Mouse (Mus musculus) embryonic facial prominence, embryonic 13.5 days (tissue): Measurements from ENCODE around the gene Zfp846. TPM values are rescaled to one million over a fixed set of nuclear protein-coding genes. Genes with fewer than 3 reads are reported as not detected.
A peak's percentile ranks its signal among the peaks of the same experiment; 100 is the strongest.
"Not testable (repeated sequence)": the region's sequence is repeated elsewhere in the genome, so short reads cannot be mapped to it uniquely, and the experiment has no call there.

Experiments used
- ATAC-seq: fragments of 200-750 bp; cut with Nextera tagmentation; 2 replicates; pipeline ENCODE4 v1.8.0; 2017; ENCODE audit warnings: low read depth; ENCODE audit not compliant: insufficient number of reproducible peaks, insufficient read depth, low FRiP score, low TSS enrichment
- H3K27ac ChIP-seq: fragments of 300-500 bp; sonication (generic); 2 replicates; pipeline ENCODE4 v1.5.1; 2015; ENCODE audit warnings: moderate library complexity, mild to moderate bottlenecking, inconsistent platforms
- H3K27me3 ChIP-seq: fragments of 300-500 bp; sonication (generic); 2 replicates; pipeline ENCODE4 v1.6.1; 2015; ENCODE audit warnings: mild to moderate bottlenecking, inconsistent platforms
- H3K36me3 ChIP-seq: fragments of 300-500 bp; sonication (generic); 2 replicates; pipeline ENCODE4 v1.6.1; 2015; ENCODE audit warnings: mild to moderate bottlenecking, inconsistent platforms
- H3K4me1 ChIP-seq: fragments of 300-500 bp; sonication (generic); 2 replicates; pipeline ENCODE4 v1.6.1; 2015; ENCODE audit warnings: inconsistent platforms
- H3K4me2 ChIP-seq: fragments of 300-500 bp; sonication (generic); 2 replicates; pipeline ENCODE4 v1.6.1; 2015; ENCODE audit warnings: moderate library complexity, mild to moderate bottlenecking, inconsistent platforms
- H3K4me3 ChIP-seq: fragments of 300-500 bp; sonication (generic); 2 replicates; pipeline ENCODE4 v1.5.1; 2015; ENCODE audit warnings: mild to moderate bottlenecking, inconsistent platforms
- H3K9ac ChIP-seq: fragments of 300-500 bp; sonication (generic); 2 replicates; pipeline ENCODE4 v1.6.1; 2015; ENCODE audit warnings: mild to moderate bottlenecking, inconsistent platforms
- H3K9me3 ChIP-seq: fragments of 300-500 bp; sonication (generic); 2 replicates; pipeline ENCODE4 v1.6.1; 2016; ENCODE audit warnings: inconsistent platforms
- WGBS: fragments of 180-500 bp; shearing (Covaris S2); methylation state at CpG from one replicate; pipeline ENCODE4 v1.1.7; 2015; ENCODE audit warnings: mixed read lengths; 5-methylcytosine and 5-hydroxymethylcytosine counted together
- polyA plus RNA-seq: library from polyadenylated mRNA; unstranded; fragments of >200 nt; fragmentation: Nextera tagmentation; extraction: Ambion mirVana; gene quantifications from 2 replicates; pipeline ENCODE4 v1.2.1, GENCODE M21; 2015

Zfp846 gene
- polyA plus RNA-seq, 1 experiment from 2014 or later = 27.1 TPM

DNA sequence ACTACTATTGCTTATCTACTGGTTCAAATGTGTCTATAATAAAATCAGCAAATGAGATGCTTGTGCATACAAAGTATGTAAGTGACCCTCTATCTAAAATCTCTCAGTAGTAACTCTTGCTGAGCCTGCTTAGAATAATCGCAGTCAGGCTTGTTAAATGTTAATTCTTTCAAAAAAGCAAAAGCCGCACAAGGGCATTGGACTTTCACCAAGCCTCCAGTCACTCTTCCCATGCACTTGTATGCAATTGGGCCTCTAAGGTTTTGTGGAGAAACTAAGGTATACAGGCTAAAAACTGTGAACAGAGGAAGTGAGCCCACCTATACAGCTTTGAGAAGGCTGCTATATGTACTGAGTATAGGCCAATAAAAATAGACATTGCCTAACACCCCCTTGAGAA lies 4.5 kb upstream of the Zfp846 start:
- Histone ChIP-seq H3K27ac (no peak overlapping the region), H3K9me3 (no peaks in the 10 kb centered on the region), H3K36me3 (no peaks in the 10 kb centered on the region), H3K27me3 (peaks cover 36% of the 10 kb centered on the region), H3K4me3 (no peak overlapping the region), H3K4me1 (0 out of 2 replicates have a peak, but pooled peaks cover under 1% of the 10 kb centered on the region), H3K9ac (no peak overlapping the region), H3K4me2 (no peak overlapping the region)
- WGBS = 88% methylated on average over 2 of the region's 2 CpGs
- ATAC-seq = no peak

DNA sequence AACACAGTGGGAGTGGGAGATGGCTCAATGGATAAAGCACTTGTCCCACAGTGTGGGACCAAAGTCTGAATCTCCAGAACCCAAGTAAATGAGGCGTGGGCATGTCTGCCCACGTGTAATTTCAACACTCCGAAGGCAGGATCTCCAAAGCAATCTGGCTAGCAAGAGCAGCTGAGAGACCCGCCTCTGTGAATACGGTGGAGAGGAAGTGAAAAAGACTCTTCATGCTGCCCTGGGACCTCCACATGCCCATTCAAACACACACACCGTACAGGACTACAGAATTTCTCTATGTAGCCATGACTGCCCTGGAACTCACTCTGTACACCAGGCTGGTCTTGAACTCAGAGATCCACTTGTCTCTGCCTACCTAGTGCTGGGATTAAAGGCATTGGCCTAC lies 20.2 kb downstream of the Zfp846 start:
- no peak for ATAC-seq
- no peaks in the 10 kb centered on the region for H3K9me3 ChIP-seq
- 0 out of 2 replicates have a peak, but pooled peaks cover under 1% of the 10 kb centered on the region for H3K4me1 ChIP-seq
- H3K27me3 ChIP-seq = no peaks in the 10 kb centered on the region
- H3K4me3 ChIP-seq = no peak overlapping the region
- H3K9ac ChIP-seq = no peak overlapping the region
- H3K4me2 ChIP-seq = no peak overlapping the region
- peaks cover 18% of the 10 kb centered on the region for H3K36me3 ChIP-seq
- H3K27ac ChIP-seq = no peak overlapping the region
- 76% methylated on average over 6 of the region's 6 CpGs for WGBS

DNA sequence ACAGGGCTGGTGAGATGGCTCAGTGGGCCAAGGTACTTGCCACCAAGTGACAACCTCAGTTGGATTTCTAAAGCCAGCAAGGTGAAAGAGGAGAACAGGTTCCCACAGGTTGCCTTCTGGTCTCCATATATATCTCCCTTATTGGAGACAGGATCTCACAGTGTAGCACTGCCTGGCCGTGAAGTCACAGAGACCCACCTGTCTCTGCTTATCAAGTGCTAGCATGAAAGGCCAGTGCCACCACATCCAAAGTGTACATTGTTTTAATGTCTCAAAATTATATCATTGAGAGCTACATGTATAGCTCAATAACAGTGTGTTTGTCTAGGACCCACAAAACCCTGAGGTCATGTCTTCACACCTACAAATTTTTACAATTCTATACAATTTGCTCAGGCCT lies 25.2 kb downstream of the Zfp846 start:
- Histone ChIP-seq H3K9me3 (no peaks in the 10 kb centered on the region), H3K4me2 (peak overlapping the region; percentile 64)

DNA sequence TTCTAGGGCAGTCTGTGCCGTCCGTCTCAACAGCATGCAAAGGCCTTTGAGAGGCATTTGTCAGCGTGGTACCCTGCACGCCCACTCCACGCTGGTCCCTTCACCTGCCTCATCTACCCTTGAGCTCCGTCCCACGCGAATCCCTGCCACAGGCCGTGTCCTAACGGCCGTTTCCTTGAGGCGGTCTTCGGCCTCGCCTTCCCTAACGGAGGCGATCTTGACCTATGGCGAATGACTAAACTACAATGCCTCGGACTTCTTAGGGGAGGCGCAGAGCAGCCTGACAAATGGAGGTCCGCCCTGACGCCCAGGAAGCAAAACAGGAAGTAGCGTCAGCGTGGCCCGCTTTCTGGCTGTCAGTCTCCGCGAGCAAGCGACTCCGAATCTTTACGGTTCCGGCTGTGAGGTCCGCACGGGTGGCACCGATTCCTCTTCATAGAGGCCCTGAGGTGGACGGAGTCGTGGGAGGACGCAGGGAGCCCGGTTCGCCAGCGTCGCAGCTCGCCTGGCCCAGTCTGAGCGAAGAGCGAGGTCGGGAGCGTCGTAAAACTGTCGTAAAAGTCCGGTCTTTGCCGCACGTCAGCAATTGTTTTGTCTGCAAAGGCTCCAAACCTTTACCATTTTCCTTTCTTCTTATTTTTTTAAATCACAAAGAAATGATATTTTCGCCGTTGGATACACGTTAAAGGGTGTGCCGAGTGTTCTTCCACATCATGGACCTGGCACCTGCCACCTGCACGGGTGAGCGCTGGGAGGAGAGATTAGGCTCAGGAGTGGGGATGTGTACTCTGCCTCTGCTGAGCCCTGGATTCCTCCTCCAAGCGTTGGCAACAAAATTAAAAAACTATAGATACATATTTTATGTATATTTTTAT lies 26.2 kb downstream of the Zfp846 start:
- Histone ChIP-seq H3K36me3 (peaks cover 18% of the 10 kb centered on the region), H3K4me3 (peak overlapping the region; percentile 77), H3K4me1 (0 out of 2 replicates have a peak, but pooled peaks cover 4% of the 10 kb centered on the region), H3K4me2 (peak overlapping the region; percentile 64), H3K9ac (peak overlapping the region; percentile 91), H3K9me3 (no peaks in the 10 kb centered on the region), H3K27me3 (no peaks in the 10 kb centered on the region), H3K27ac (peak overlapping the region; percentile 98)
- peak; percentile 81 for ATAC-seq
- under 1% methylated on average over 57 of the region's 57 CpGs for WGBS

More for the DNA sequence above, 25.2 kb downstream of the Zfp846 start:
- Histone ChIP-seq H3K36me3 (peaks cover 23% of the 10 kb centered on the region), H3K27ac (no peak overlapping the region), H3K27me3 (no peaks in the 10 kb centered on the region), H3K9ac (no peak overlapping the region), H3K4me3 (no peak overlapping the region; the same call in 1 of the 2 replicates), H3K4me1 (0 out of 2 replicates have a peak, but pooled peaks cover 4% of the 10 kb centered on the region)
- ATAC-seq = no peak
- 89% methylated on average over 1 of the region's 1 CpGs for WGBS

DNA sequence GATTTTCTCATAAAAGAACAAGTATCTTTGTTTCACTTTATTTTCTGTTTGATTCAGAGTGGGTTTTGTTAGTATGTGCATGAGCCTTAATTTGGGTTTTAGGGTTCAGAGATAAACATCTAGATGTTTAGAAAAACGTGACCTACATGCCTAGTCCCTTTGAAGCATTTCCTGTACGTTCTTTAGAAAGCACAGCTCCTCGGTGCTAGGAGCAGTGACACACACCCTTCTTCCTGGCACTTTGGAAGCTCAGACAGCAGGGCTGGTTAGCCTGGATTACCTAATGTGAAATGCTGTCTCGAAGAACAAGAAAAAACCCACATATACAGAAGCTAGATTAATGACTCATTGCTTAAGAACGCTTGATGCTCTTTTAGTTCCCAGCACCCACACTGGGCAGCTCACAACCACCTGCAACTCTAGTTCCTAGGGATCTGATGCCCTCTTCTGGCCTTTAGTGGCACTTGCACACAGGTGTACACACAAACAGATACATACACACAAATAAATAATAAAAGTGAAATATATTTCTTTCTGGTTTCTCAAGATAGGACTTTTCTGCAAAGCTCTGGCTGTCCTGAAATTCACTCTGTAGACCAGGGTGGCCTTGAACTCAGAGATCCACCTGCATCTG lies 28.9 kb downstream of the Zfp846 start:
- Histone ChIP-seq H3K27me3 (no peaks in the 10 kb centered on the region), H3K4me3 (no peak overlapping the region)
- 86% methylated on average over 5 of the region's 5 CpGs for WGBS

DNA sequence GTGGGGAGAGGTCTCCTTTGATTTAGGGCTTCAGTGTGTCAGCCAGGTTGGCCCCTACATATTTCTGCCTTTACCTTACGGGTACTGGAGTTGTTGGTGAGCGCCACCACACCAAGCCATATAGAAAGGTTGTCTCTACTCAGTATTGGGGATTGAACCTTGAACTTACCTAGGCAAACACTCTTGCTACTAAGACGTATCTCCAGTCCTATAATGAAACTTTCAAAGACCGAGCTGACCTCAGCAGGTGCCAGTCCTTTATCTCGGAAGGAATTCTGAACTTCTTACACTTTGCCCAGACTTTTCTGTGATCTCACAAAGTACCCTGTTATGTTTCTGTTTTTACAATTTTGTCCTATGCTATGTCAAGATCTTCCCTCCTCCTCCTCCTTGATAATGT lies 30.9 kb downstream of the Zfp846 start:
- ATAC-seq = no peak
- H3K36me3 ChIP-seq = peaks cover 18% of the 10 kb centered on the region
- no peak overlapping the region for H3K4me3 ChIP-seq
- no peak overlapping the region for H3K9ac ChIP-seq
- H3K4me2 ChIP-seq = no peak overlapping the region
- WGBS = 85% methylated on average over 5 of the region's 5 CpGs
- H3K27me3 ChIP-seq = no peaks in the 10 kb centered on the region
- no peaks in the 10 kb centered on the region for H3K4me1 ChIP-seq
- H3K27ac ChIP-seq = no peak overlapping the region
- H3K9me3 ChIP-seq = no peaks in the 10 kb centered on the region

More for the DNA sequence above, 28.9 kb downstream of the Zfp846 start:
- Histone ChIP-seq H3K9me3 (no peaks in the 10 kb centered on the region), H3K9ac (no peak overlapping the region), H3K4me1 (0 out of 2 replicates have a peak, but pooled peaks cover 4% of the 10 kb centered on the region), H3K36me3 (peaks cover 18% of the 10 kb centered on the region), H3K4me2 (no peak overlapping the region), H3K27ac (no peak overlapping the region)
- no peak for ATAC-seq

DNA sequence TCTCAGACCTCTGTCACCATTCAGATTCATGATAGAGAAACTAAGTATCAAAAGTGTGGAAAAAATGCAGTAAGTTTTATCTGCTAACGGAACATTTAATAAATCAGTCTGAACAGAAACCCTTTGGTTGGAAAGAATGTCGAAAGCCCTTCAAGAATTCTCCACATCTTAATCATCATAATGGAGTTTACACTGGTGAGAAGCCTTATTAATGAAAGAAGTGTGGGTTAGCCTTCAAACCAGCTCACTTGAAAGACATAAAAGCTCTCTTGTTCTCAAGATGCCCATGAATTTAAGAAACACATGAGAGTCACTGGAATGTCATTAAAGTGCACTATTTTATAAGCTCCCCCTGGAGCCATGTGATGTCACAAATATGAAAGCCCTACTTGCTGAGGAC lies 35.6 kb downstream of the Zfp846 start:
- no peak overlapping the region for H3K9ac ChIP-seq

DNA sequence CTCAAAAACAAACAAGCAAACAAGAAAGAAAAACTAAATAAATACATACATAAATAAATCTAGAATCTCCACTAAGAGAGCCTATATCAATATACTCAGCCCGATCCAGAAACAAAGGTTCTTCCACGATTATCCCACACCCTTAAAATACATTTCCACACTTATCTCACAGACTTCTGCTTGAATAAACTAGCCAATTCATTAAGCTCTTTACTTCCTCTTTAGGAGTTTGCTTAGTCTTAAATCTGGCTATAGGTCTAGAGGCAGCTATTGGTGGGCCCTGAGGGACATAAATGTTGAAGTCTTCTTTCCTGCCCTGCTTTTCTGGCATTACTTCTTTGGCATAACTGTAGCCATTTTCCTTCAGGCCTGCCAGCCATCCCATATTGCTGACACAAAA lies 50.2 kb downstream of the Zfp846 start:
- ATAC-seq = no peak
- Histone ChIP-seq H3K9ac (no peak overlapping the region), H3K4me2 (no peak overlapping the region), H3K36me3 (peaks cover 3% of the 10 kb centered on the region; the same call in 1 of the 2 replicates), H3K9me3 (no peaks in the 10 kb centered on the region), H3K27me3 (no peaks in the 10 kb centered on the region), H3K27ac (no peak overlapping the region), H3K4me1 (no peaks in the 10 kb centered on the region), H3K4me3 (no peak overlapping the region)
- 94% methylated on average over 2 of the region's 2 CpGs for WGBS

More for the DNA sequence above, 35.6 kb downstream of the Zfp846 start:
- WGBS = 87% methylated on average over 2 of the region's 2 CpGs
- no peak overlapping the region for H3K27ac ChIP-seq
- H3K4me1 ChIP-seq = no peaks in the 10 kb centered on the region
- no peak overlapping the region for H3K4me3 ChIP-seq
- H3K36me3 ChIP-seq = peaks cover 7% of the 10 kb centered on the region; the same call in 1 of the 2 replicates
- H3K4me2 ChIP-seq = no peak overlapping the region
- no peaks in the 10 kb centered on the region for H3K9me3 ChIP-seq
- no peak for ATAC-seq
- H3K27me3 ChIP-seq = no peaks in the 10 kb centered on the region

DNA sequence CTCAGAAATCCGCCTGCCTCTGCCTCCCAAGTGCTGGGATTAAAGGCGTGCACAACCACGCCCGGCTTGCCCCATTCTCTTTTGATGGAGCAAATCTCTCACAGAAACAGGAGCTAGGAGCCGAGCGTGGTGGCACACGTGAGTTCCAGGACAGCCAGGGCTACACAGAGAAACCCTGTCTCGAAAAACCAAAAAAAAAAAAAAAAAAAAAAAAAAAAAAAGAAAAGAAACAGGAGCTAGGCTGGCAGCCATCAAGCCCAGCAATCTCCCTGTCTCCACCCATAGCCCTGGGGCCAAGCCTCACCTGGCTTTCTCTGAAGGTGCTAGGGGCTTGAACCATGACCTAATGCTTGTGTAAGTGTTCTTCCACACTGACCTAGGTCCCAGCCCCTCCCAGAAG lies 54.6 kb downstream of the Zfp846 start:
- ATAC-seq, H3K9ac ChIP-seq, H3K27me3 ChIP-seq, H3K4me1 ChIP-seq, H3K4me3 ChIP-seq, H3K27ac ChIP-seq, H3K4me2 ChIP-seq, H3K9me3 ChIP-seq: not testable (repeated sequence)
- WGBS = 86% methylated on average over 8 of the region's 8 CpGs
- peaks cover 29% of the 10 kb centered on the region for H3K36me3 ChIP-seq

DNA sequence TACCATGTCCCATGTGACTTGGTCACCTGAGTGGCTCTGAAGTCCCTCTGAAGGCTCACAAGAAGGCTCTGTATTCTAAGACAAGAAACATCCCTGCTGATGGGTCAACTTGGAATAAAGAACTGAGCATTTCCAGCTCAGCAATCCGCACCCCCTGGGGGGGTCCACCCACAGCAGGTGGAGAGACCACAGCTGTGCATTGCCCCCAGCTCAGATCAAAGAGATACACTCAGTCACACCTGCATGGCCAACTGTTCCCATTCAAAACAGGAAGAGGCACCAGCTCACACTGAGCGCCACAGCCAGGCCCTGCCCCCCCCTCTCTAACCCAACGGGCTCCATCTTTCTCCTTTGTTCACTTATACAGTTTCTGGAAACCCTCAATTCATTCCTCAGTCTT lies 55.2 kb downstream of the Zfp846 start:
- H3K27me3 ChIP-seq = no peaks in the 10 kb centered on the region
- no peak overlapping the region for H3K4me3 ChIP-seq
- H3K9me3 ChIP-seq = no peaks in the 10 kb centered on the region
- ATAC-seq = no peak
- no peak overlapping the region for H3K9ac ChIP-seq
- peaks cover 29% of the 10 kb centered on the region for H3K36me3 ChIP-seq
- no peak overlapping the region for H3K27ac ChIP-seq
- WGBS = 80% methylated on average over 3 of the region's 3 CpGs
- no peak overlapping the region for H3K4me2 ChIP-seq
- peaks cover 7% of the 10 kb centered on the region for H3K4me1 ChIP-seq

DNA sequence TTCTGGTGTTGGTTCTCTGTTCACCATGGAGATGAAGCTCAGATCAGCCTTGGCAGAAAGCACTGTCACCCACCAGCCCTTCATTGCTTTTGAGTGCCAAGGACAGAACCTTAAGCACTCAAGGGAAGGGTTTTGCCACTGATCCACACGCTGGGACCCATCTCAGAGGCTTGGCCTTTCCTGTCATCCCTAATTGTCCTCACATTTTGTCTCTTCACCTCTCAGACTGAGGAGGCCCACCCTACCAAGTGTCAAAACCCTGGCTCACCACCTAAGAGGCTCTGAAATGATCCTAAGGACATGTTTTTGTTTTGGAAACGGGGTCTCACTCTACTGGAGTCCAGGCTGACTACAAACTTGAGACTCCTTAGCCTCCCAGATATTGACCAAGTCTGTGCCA lies 55.7 kb downstream of the Zfp846 start:
- Histone ChIP-seq H3K27ac (no peak overlapping the region), H3K27me3 (no peaks in the 10 kb centered on the region), H3K9me3 (no peaks in the 10 kb centered on the region), H3K36me3 (peaks cover 29% of the 10 kb centered on the region), H3K4me1 (peaks cover 12% of the 10 kb centered on the region), H3K4me2 (no peak overlapping the region), H3K9ac (no peak overlapping the region), H3K4me3 (no peak overlapping the region)
- ATAC-seq = no peak
- 87% methylated on average over 2 of the region's 2 CpGs for WGBS

DNA sequence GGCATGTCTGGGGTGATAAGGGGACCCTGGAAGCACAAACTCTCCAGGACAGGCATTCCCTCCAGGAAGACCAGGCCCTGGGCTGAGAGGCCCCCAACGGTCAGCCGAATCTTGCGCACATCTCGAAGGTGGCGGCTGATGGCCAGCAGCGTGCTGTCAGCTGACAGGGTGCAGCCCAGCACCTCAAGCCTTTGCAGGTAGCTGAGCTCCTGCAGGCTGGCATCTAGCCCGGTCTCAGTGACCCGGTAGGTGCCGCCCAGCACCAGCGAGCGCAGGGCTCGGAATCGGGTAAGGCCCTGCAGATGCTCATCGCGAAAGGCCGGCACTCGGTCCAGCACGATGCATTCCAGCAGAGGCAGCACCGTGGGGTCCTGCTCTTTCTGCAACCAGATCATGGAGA lies 57.5 kb downstream of the Zfp846 start:
- Histone ChIP-seq H3K27ac (no peak overlapping the region), H3K9ac (no peak overlapping the region), H3K9me3 (no peaks in the 10 kb centered on the region), H3K36me3 (peaks cover 29% of the 10 kb centered on the region), H3K27me3 (no peaks in the 10 kb centered on the region), H3K4me1 (peaks cover 14% of the 10 kb centered on the region), H3K4me2 (no peak overlapping the region), H3K4me3 (no peak overlapping the region)
- ATAC-seq = no peak
- 95% methylated on average over 19 of the region's 19 CpGs for WGBS
